Mouse (Mus musculus) adrenal gland, adult 8-10 months (tissue): ENCODE measurements around the gene Cdc42bpg. TPM values are rescaled to one million over a fixed set of nuclear protein-coding genes. Genes with fewer than 3 reads are reported as not detected.
A peak's percentile ranks its signal among the peaks of the same experiment; 100 is the strongest.
"Not testable (repeated sequence)": the region's sequence is repeated elsewhere in the genome, so short reads cannot be mapped to it uniquely, and the experiment has no call there.

Experiments used
- DNase-seq: peaks from one replicate; pipeline ENCODE4 v3.0.0; 2022
- total RNA-seq, 4 experiments: library from RNA; stranded (reverse); gene quantifications; 2 replicates each; pipeline ENCODE4 v1.2.4; 2022

Cdc42bpg gene
- total RNA-seq, 4 experiments from 2014 or later = 24.4 to 45.7 (median 38.4) TPM

DNA sequence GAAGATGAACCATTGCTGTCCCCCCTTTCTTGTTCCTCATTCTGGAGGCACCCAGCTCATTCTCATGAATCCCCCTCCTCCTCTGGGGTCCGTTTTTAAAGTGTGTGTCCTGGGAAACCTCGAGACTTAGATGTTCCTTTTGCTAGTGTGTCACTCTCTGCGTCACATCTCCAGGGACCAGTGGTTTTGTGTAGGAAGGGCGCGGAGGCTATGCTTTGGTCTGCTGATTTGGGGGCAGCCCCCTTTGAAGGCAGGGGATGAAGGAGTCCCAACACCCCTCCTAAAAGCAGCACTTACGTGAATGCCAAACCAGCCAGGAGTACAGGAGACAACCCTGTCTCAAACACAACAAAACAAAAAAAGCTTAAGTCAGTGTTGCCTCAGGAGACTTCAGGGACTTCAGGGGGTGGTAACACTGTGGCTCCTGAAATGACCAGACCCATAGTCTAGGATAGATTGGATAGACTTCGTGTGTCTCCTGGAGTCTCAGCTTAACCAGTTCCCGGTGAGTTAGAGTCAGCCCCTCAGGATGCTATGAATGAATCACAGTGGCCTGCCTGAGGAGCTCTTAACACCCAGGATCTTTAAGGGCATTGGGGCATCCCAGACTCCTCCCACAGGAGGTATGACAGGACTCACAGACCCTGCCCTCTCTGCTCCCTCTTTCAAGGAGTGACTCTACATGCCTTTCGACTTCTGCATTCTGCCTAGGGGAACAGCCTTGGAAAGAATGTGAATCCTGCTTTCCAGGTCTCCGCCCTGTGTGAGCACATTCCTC is 28.4 kb upstream of the Cdc42bpg start:
- peak; percentile 82 for DNase-seq

DNA sequence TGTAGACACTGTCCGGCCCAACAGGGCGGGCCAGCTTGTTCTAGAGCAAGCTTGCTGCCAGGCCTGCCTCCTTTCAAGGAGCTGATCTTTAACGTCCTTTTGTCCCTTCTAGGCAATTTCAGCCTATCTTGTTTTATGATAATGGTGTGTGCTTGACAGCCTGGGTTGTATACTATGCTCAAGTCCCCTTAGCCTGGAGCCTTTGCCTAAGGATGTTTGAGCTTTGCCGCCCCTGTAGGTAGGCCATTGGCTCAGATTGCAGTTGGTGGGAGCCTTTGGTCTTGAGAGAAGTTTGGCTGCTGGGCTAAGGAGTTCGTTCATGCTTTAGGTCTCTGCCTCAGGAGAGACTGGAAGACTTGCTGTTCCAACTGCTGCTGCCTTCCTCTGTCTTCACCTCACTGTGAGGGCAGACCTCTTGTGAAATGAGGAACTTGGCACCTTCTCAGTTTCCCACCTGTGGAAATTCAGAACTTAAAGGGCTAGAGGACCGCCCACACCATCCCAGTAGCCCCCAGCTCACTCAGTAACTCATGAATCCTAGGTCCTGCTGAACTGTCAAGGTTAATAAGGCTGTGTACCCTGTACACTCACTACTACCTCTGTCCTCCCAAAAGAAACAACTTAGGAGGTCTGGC is 27.7 kb upstream of the Cdc42bpg start:
- DNase-seq = no peak

DNA sequence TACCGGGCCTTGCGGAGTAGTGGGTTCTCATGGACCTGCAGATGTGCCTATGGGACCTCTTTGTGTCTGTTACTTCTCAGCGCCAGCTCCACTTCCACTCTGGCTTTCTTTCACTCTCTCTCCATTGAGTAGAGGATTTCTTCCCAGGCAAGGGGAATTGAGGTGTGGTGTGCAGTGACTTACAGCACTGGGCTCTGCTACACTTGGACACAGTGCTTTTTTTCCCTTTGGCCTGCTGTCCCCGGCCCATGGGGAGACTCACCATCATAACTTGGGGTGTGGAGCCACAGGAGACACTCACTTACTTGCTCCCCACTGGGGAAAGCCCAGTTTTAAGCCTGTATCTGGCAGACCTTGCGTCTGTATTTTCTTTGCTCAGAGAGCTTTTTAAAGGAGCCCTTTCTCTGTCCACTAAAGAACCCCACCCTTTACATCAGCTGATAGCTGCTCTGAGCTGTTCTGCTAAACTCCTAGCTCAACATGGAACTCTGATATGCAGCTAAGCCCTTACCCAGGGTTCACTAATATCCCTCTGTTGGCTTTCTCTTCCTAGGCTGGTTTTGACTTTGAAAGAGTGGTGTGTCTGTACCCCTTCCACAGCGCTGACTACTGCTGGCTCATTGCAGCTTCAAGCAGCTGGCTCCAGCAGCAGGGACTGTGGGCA is 26.6 kb upstream of the Cdc42bpg start:
- no peak for DNase-seq

DNA sequence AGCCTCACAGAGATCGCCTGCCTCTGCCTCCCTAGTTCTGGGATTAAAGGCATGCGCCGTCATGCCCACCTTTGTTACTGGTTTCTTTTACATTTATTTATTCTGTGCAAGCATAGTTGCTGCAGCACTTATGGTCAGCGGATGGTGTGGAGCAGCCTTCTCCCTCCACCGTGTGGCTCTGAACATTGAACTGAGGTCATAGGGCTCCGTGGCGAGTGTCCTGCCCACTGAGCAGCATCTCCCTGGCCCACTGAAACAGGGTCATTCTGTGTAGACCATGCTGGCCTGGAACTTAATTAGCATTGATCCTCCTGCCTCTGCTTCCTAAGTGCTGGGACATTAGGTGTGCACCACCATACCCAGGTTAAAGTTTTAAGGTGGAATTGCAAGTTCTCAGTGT is 25.7 kb upstream of the Cdc42bpg start:
- no peak for DNase-seq

DNA sequence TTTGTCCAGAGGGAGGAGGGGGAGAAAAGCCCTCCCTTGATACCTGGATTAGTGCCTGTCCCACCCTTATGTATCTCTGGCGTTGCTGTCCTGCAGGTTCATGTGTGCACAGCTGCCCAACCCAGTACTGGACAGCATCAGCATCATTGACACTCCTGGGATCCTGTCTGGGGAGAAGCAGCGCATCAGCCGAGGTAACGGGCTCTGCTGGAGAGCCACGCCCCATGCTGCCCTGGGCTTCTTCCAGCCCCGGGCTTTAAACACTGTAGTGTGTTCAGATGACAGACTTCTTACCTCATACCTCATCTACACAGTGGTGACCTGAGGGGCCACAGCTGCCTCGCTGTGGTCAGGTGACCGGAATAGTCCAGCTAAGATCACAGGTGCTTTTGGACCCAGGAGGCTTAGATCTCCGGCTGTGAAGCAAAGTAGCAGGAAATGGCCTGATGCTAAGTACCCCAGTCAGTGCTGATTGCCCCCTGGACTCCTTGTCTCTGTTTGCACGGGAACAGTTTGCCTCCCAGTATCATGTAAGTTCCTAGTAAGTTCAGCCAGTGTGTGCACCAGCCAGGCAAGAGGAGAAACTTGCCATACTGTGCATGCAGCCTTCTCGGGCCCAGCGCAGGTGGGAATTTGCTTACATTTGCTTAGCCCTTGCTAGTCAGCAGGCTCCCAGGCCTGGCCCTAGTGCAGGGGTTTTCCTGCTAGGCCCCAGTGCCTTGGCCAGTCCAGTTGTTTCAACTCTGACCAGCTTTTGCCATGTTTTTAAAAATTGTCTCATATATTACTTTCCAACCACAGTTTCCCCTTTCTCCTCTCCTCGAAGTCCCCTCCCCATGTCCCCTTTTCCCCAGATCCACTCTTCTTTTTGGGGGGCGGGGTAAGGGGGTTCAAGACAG is 24.9 kb upstream of the Cdc42bpg start:
- DNase-seq = no peak

DNA sequence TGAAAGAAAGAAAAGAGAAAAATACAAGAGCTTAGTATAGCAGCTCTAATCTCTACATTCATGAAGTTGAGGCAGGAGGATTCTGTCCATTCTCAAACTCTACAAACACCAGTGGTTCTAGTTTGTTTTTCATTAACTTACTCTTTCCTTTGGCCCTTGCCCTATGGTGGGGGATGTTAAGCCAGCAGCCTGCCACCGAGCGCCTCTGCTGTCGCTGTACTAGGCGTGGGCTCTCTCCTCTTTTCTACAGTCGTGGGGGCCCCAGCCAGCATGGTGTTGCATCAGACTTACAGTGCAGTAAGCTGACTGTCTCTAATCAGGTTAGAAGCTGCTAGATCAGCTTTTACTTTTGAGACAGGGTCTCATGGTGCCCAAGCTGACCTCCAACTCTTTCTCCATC is 23.3 kb upstream of the Cdc42bpg start:
- no peak for DNase-seq

DNA sequence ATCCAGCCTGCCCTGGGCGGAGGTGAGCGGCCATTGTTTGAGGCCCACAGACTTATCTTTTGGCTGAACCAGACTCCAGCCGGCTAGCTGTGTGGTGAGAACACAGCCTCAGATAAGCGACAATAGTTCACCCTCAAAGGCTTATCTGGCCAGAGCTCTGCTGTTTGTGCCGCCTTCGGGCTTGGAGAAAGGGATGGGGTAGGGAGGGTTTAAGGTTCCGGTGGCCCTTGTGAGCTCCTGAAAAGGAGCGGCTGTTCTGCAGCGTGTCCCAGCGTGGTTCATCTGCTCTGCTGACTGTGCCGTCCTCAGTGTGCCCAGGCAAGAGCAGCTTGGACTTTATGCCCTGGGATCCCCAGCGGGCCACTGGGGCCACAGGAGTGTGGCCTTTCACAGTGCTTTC is 21.8 kb upstream of the Cdc42bpg start:
- DNase-seq = no peak

DNA sequence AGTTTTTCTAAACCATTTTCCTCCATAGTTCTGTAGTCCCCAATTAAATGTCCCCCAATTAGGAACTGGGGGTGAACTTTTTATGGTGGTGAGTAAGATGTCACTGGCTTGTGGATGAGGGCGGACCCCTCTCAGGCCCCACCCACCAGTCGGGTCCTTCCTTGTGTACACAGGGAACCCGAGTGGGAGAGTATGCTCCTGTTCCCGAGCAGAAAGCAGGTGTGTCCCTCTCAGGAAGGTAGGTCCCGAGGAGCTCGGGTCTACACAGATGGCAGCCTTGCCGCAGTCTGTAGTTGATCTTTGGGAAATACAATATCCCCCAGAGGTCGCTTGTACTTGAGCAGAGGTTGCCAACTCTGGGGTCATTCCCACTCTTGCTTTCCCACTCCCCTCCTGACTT is 21.0 kb upstream of the Cdc42bpg start:
- no peak for DNase-seq

DNA sequence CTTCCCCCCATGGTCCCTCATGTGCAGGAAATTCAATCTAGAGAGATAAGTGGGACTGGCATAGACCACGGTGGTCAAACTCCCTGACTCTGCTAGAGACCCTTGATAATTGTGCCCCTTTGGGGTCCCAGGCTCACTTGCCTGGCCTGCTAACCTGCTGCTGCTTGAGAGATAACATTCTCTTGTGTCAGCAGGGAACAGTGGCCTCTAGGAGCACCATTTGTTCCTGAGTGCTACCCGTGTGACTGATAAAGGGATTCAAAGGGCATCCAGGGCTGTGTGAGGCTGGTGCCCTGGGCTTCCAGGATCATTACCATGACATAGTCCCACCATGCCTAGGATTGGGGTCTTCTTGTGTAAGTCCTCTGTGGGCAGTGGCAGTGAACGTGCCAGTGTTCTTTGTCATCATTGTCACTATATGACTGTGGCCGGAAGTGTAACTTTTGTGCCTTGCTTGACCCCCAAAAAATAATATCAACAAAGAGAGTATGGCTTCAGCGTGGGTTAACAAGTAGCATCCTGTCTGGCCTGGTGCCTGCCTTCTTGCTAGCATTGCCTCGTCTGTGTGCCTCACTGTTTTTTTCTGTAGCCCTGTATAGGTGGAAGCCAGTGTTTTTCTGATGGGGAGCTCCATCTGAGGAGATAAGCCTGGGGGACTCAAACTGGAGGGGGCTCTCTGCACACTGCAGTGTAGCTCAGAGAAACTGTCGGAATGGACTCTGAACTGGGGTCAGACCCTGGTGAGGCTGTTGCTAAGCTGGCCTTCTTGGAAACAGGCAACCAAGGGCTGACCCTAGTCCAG is 20.4 kb upstream of the Cdc42bpg start:
- no peak for DNase-seq

DNA sequence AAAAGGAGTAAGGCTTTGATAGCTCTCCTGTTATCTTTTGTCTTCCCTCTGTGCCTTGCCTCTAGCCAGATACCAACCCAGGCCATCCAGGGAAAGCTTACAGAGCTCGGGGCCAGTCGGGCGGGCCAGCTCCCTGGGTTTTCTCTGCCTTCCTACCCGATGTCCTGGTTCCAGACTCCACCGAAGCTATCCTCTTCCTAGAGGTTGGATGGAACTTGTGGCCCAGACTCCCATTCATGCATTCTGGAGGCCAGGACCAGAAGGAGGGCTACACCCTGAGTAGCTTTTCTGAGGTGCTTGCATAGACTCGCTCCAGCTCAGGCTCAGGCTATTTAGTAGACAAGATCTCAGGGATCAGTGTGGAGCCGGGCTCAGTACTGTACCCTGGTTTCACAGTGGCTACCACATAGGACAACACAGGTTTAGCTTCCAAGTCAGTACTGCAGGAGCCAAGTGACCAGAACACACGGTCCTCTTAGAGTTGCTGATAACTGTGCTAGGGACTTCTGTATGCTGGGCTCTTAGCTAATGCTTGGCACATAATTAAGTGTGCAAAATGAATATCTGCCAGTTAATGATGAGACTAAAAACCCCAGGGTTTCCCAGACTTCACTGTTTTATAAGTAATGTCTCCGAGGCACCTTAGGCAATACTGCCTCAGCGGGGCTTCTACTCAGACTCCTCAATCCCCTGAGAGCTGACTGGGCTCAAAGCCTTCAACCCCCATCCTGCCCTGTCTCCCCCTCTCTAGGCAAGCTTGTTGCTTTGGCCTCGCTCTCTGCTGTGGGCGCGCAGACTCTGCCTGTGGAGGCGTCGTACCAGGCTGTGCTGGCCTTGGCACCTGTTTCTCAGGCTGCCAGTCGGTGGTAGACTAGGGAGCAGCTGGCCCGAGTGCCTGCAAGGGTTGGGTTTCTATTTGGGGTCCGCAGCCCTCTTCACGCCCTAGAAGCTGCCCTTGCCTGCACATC is 19.5 kb upstream of the Cdc42bpg start:
- DNase-seq = no peak

DNA sequence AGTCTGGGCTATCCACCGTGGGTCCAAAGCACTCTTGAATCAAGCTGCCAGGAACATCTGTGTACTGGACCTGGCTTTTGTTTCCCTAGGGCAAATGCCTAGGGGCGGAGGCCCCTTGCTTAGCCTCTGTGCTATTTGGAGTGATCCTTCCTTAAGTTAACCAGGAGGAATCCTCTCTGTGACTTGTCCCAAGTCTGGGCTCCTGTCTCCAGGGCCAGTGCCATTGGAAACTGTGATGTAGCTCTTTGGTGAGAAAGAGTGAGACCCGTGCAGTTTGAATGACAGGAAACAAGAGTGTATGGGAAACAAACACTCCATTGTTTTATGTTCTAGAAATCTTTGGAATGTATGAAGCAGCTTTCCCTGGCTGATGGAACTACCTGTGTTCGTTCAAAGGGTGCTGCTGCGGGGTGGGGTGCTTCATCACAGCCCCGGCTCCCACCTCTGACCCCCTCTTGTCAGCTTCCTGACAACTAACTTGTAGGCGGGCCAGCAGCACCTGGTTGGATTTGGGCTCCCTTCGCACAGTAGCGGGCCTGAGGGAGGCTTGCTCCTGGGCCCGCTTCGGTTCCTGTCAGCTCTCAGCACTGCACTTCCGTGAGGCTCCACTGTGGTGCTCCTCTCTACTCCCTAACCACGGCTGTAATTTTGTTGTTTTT is 17.9 kb upstream of the Cdc42bpg start:
- no peak for DNase-seq

DNA sequence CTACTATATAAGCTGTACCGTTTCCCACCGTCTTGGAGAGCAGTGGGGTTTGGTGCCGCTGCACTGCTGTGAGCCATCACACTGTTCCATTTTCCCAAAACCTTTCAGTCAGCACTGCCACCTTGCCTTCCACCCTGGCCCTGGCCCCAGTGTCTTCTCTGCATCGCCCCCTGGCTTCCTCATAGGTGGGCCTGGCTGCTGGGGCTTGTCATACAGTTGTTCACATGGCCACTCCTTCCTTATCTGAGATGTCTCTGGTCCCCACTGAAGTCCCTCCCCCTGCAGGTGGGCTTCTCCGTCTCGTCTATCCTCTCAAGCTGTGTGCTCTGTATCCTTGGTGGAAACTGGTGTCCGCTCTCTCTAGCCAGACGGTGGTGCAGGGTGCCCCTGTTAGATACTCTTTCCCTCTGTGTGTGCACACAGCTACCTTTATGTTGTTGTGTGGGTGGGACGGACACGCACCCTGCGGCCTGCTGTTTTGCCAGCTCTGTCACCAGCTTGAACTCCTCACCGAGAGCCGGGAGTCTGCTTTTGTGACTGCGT is 16.5 kb upstream of the Cdc42bpg start:
- DNase-seq = no peak

DNA sequence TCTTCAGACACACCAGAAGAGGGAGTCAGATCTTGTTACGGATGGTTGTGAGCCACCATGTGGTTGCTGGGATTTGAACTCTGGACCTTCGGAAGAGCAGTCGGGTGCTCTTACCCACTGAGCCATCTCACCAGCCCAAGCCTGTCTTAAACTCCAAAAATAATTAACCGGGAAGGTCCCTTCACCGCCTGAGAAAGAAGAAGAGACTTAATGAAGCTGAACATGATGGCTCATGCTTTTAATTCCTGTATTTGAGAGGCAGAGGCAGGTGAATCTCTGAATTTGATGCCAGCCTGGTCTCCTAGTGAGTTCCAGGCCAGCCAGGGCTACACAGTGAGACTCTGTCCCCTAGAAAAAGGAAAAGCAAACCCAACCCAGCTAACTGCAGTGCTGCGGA is 15.5 kb upstream of the Cdc42bpg start:
- not testable (repeated sequence) for DNase-seq

DNA sequence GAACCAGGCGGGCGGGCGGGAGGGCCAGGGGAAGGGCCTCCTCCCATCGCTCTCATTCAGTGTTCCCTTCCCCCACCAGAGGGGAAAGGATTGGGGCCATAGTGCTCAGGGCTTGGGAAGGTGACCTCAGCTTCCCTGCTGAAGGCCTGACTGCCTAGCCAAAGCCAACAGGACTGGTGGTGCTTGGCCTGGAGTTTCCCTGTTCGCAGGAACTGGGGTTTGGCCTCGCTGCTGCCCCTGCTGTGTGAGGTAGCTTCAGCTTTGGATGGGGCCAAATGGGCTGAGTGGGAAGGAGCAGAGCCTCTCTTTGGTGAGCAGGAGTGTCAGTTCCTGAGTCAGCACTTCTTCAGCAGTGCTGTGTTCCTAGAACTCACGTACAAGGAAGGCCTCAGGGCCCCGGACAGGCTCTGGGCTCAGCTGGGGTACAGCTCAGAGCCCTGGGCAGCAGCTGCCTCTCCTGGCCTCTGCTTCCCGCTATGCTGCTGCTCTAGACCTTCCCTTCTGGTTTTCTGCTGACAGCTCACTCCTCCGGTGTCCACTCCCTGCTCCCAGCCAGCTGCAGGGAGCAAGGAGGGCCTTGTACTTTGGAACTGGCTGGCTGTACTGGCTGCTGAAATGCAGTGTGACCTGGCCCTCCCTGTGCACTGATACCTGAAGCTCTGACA is 15.0 kb upstream of the Cdc42bpg start:
- no peak for DNase-seq

DNA sequence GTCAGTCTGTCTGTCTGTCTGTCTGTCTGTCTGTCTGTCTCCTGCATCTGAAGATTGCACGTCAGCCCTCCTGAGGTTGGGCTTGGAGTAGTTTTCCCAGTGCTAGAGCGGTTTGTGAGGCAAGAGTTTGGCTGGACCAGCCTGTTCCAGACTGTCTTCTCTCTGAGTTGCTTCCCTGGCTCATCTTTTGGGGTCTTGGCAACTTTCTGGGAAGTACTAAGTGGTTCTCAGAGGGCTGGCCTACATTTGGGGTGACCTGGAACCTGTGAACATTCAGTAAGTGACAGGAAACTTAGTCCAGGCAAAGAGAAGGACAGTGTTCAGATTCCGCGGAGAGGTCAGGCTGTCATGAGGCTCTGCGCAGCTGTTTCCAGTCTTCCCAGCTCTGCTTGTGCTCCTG is 14.0 kb upstream of the Cdc42bpg start:
- no peak for DNase-seq

DNA sequence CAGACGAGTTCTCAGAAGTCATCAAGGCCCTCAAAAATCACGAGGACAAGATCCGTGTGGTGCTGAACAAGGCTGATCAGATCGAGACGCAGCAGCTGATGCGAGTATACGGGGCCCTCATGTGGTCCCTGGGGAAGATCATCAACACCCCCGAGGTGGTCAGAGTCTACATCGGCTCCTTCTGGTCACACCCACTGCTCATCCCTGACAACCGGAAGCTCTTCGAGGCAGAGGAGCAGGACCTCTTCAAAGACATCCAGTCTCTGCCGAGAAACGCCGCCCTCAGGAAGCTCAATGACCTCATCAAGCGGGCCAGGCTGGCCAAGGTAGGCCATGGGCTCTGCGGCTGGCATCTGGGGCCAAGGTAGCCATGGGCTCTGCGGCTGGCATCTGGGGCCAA is 12.0 kb upstream of the Cdc42bpg start:
- DNase-seq = no peak

DNA sequence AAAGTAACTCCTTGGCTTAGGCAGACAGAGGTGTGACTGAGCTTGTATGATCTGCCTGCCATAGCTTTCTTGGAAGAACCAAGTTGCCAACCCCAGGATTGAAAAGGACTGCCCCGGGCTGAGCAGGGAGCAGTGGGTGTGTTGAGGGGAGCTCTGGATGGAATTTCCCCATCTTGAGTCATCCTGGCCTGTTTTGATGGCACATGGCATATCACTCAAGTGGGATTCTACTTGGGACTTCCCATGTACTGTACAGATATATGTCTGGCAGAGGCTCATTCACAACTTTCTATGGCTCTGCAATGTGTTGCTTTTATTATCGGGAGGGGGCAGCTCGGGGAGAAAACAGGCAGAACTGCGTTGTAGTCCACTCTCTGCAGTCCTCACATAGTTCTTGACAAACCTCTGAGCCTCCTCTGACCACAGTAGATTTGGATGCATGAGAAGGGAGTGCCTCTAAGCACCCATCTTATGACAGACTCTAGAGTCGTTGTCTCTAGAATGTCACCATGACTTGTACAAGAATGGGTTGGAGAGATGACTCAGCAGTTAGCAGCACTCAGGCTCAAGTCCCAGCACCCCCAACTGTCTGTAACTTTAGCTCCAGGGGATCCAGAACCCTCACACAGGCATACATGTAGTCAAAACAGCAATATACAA is 9.6 kb upstream of the Cdc42bpg start:
- DNase-seq = no peak

DNA sequence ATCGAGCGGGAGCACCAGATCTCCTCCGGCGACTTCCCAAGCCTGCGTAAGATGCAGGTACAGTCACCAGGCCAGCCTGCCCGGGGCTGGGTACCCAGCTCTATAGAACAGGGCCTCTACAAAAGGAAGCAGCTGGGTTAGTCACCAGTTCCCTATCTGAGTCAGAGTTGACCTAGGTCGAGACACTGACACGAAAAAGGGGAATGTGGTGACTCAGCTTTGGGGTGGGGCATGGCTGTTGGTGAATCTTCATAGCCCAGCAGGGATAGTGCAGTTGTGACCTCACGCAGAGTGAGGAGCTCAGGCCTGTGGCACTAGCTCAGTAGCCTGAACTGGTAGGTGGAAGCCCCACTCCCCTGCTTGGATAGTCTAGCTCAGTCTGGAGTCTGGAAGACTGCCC is 8.6 kb upstream of the Cdc42bpg start:
- DNase-seq = peak; percentile 91

DNA sequence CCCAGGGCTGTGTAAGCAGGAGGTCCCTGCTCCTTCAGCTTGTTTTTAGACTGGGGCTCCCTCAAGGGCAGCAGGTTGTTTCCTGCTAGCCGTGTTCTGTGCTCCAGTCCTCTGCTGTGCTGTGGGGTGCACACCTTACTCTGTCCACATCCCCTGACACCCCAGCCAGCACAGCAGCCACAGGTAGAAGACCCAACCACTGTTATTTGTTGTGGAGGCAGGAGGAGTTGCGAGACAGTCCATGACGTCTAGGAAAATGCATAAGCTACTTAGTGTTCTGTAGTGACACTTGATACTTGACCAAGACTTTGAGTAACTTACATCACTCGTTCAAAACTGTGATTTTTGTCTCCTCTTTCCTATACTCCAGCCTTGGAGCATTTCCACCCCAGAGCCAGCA is 7.3 kb upstream of the Cdc42bpg start:
- no peak for DNase-seq
